Mouse (Mus musculus) embryonic fibroblast, embryonic 13.5 days (primary cell): ENCODE data around the gene Zzef1. TPM values are rescaled to one million over a fixed set of nuclear protein-coding genes. Genes with fewer than 3 reads are reported as not detected.
"Not testable (repeated sequence)": the region's sequence is repeated elsewhere in the genome, so short reads cannot be mapped to it uniquely, and the experiment has no call there.

Experiments used
- H3K27ac ChIP-seq: 2 replicates; pipeline ENCODE4 v1.5.1; 2012; ENCODE audit warnings: low read length, control low read depth, inconsistent platforms; ENCODE audit not compliant: insufficient read depth
- H3K4me1 ChIP-seq: 2 replicates; pipeline ENCODE4 v1.6.1; 2011; ENCODE audit warnings: low read length; ENCODE audit not compliant: control insufficient read depth, insufficient read depth
- H3K4me3 ChIP-seq: 2 replicates; pipeline ENCODE4 v1.5.1; 2011; ENCODE audit warnings: mild to moderate bottlenecking, control low read depth, low read length; ENCODE audit not compliant: insufficient read depth
- CTCF ChIP-seq: IDR thresholded peaks from 2 replicates; pipeline ENCODE4 v1.5.1; 2011; ENCODE audit warnings: mild to moderate bottlenecking, control low read depth, low read length, moderate library complexity, borderline replicate concordance; ENCODE audit not compliant: insufficient read depth
- POLR2A ChIP-seq: IDR thresholded peaks from 2 replicates; pipeline ENCODE4 v1.6.1; 2011; ENCODE audit warnings: low read depth, mild to moderate bottlenecking, control low read depth, low read length, moderate library complexity
- polyA plus RNA-seq: library from polyadenylated mRNA; stranded (reverse); fragments of >200 nt; gene quantifications from 2 replicates; pipeline ENCODE4 v1.2.4, GENCODE M21; 2011; ENCODE audit warnings: low read depth; ENCODE audit not compliant: missing spikeins, insufficient read length

The Zzef1 gene
- polyA plus RNA-seq, 1 experiment, result 30.3 TPM

DNA sequence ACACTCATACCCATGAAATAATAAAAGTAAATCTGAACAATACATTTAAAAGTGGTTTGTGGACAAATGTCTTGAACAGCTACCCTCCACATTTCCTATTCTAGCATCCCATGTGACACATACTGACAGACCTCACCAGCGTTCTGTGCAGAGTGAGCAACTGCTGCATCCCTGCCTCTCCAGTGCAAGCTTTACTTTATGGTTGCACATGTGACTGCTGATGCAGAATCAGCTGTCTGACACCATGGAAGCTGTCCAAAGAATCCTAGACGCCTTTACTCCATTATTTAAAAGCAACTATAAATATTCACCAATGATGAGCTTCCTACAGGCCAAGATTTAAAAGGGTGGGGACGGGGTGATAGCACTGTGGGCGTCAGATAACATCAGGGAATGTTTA lies 24.6 kb upstream of the Zzef1 start:
- Histone ChIP-seq H3K4me1 (no peaks in the 10 kb centered on the region), H3K27ac (no peak overlapping the region), H3K4me3 (no peak overlapping the region)
- TF ChIP-seq CTCF (no peak), POLR2A (no peak)

GRCm38 (mm10) chr11:72772611-72773010 lies 23.4 kb upstream of the Zzef1 start:
- not testable (repeated sequence) for H3K4me1 ChIP-seq, H3K4me3 ChIP-seq, H3K27ac ChIP-seq

GRCm38 (mm10) chr11:72778957-72779356 lies 17.1 kb upstream of the Zzef1 start:
- no peaks in the 10 kb centered on the region for H3K4me1 ChIP-seq
- TF ChIP-seq POLR2A (no peak), CTCF (no peak)
- no peak overlapping the region for H3K4me3 ChIP-seq
- H3K27ac ChIP-seq, result no peak overlapping the region

- Histone ChIP-seq H3K27ac (no peak overlapping the region), H3K4me1 (no peaks in the 10 kb centered on the region), H3K4me3 (no peak overlapping the region)
- TF ChIP-seq POLR2A, result no peak
- TF ChIP-seq CTCF, result no peak
Measured at GRCm38 (mm10) chr11:72782103-72782502, 13.9 kb upstream of the Zzef1 start.

GRCm38 (mm10) chr11:72782503-72782902 lies 13.5 kb upstream of the Zzef1 start:
- Histone ChIP-seq H3K4me1 (no peaks in the 10 kb centered on the region), H3K27ac (no peak overlapping the region), H3K4me3 (no peak overlapping the region)
- TF ChIP-seq CTCF (no peak), POLR2A (no peak)

DNA sequence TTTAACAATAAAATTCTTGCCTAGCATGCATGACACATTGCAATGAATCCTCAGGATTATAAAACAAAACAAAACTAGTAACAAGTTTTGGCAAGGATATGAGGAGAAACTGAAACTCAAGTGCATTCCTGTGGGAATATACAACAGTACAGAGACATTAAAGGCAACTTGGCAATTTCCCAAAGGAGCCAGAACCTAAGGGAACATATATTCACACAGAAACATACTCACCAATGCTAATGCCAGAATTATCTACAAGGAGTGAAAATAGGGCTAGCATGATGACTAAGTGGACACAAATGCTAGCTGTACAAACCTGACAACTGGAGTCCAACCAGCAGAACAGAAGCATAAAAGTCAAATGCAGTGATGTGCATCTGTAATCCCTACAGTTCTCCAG lies 4.0 kb upstream of the Zzef1 start:
- TF ChIP-seq POLR2A, result no peak
- no peak for TF ChIP-seq CTCF
- Histone ChIP-seq H3K27ac (peak overlapping the region; percentile 97), H3K4me3 (no peak overlapping the region), H3K4me1 (peaks cover 6% of the 10 kb centered on the region)

- TF ChIP-seq CTCF, result no peak
- peak; percentile 52; the same call in 1 of the 2 replicates for TF ChIP-seq POLR2A
- H3K4me1 ChIP-seq, result peaks cover 6% of the 10 kb centered on the region
- H3K4me3 ChIP-seq, result peak overlapping the region; percentile 62
- H3K27ac ChIP-seq, result peak overlapping the region; percentile 73
Measured at GRCm38 (mm10) chr11:72795149-72795454, 924 bp upstream of the Zzef1 start.

GRCm38 (mm10) chr11:72796296-72796687 lies 266 bp downstream of the Zzef1 start:
- H3K4me1 ChIP-seq, result peaks cover 4% of the 10 kb centered on the region
- H3K27ac ChIP-seq, result peak overlapping the region; percentile 80; the same call in 1 of the 2 replicates
- peak overlapping the region; percentile 94 for H3K4me3 ChIP-seq
- TF ChIP-seq POLR2A (no peak), CTCF (no peak)

- H3K4me1 ChIP-seq, result 0 out of 2 replicates have a peak, but pooled peaks cover 3% of the 10 kb centered on the region
- H3K4me3 ChIP-seq, result peak overlapping the region; percentile 94
- no peak for TF ChIP-seq CTCF
- no peak for TF ChIP-seq POLR2A
- peak overlapping the region; percentile 80 for H3K27ac ChIP-seq
Measured at GRCm38 (mm10) chr11:72796773-72797338, 830 bp downstream of the Zzef1 start.

- Histone ChIP-seq H3K27ac (no peak overlapping the region), H3K4me1 (peaks cover 6% of the 10 kb centered on the region), H3K4me3 (peak overlapping the region; percentile 12)
- TF ChIP-seq CTCF, result no peak
- no peak for TF ChIP-seq POLR2A
Measured at GRCm38 (mm10) chr11:72798112-72798511, 2.1 kb downstream of the Zzef1 start.

GRCm38 (mm10) chr11:72801182-72801581 lies 5.2 kb downstream of the Zzef1 start:
- no peak overlapping the region for H3K4me3 ChIP-seq
- TF ChIP-seq POLR2A (no peak), CTCF (no peak)
- no peak overlapping the region for H3K27ac ChIP-seq
- H3K4me1 ChIP-seq, result peaks cover 14% of the 10 kb centered on the region
